Comparison of ENCODE assay signal across 8 mouse cellular contexts in the genomic region with DNA sequence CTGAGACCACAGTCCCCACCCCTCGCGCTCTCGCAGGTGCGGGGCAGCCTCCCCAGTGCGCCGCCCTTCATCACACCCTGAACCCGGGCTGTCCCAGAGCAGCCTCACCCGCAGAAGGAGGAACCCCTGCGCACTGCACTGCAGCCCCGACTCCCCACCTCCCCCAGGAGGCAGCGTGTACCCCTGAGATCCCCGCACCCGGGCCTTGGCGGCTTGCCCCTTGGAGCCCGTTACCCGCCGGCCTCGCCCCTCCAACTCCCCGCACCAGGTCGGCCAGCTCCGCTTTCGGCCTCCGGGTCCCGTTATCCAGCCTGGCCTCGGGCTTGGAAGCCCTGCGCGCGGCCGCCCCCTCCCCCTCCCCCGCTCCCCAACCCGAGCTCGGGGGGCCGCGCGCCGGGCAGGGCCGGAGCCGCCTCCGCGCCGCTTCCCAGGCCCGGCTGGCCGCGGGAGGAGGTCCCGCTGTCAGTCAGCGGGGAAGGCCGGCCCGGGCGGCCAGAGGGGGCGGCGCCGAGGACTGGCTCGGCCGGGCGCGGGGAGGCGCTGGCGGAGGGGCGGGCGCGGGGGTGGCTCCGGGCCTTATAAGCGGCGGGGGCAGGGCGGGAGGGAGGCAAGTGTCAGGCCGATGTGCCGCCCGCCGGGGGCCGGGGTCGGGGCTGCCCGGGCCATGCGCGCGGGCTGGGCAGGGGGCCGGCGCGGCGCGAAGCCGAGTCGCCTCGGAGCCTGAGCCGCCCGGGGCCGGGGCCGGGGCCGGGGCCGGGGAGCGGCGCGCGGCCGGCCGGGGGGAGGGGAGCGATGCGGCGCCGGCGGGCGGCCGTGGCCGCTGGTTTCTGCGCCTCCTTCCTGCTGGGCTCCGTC. TPM values are rescaled to one million over a fixed set of nuclear protein-coding genes. Genes with fewer than 3 reads are reported as not detected.
DNase-seq lines count a peak whose midpoint lies in the region; ATAC-seq and TF ChIP-seq lines count a peak whose summit lies in the region.

A gene (plus strand): TSS at position 619 of the 855 bp plus-strand sequence.

- ATAC-seq in intestine, embryonic 14.5 days (replicated peaks; ENCODE audit: low FRiP score, low TSS enrichment, low read depth) = peak; percentile 91
- ATAC-seq in megakaryocyte-erythroid progenitor cell, adult 5-6 weeks (replicated peaks; ENCODE audit: low FRiP score, low TSS enrichment, poor library complexity, severe bottlenecking) = 0 out of 2 replicates have a peak, but pooled peaks have one; percentile 49

- peak within 1 kb of the TSS; percentile 42 for H3K4me3 ChIP-seq in cortical plate, adult 2 months (ENCODE audit: insufficient read depth, low read length)
- H3K4me3 ChIP-seq in intestine, embryonic 14.5 days (ENCODE audit: low read depth, low read length) = peak within 1 kb of the TSS; percentile 89

- H3K9me3 ChIP-seq in intestine, embryonic 14.5 days (ENCODE audit: control insufficient read depth, low read length) = no peaks in the 10 kb centered on the region

- H3K27me3 ChIP-seq in intestine, embryonic 14.5 days (replicated peaks; ENCODE audit: control insufficient read depth, insufficient read depth, low read length) = no peaks in the 10 kb centered on the region

- TF ChIP-seq CTCF in cortical plate, adult 2 months (IDR thresholded peaks at IDR 0.05; ENCODE audit: extremely low read depth, insufficient read depth, low read length) = no peak

- DNase-seq in adrenal gland, adult 18-20 months (ENCODE audit: low spot score in 2 of 2) = peak; percentile 91 to 92
- peak; percentile 94 for DNase-seq in gastrocnemius, postnatal 25 days
- DNase-seq in intestine, embryonic 14.5 days (ENCODE audit: low spot score) = peak; percentile 89
- DNase-seq in left cerebral cortex, postnatal 25 days (ENCODE audit: low spot score in 2 of 2) = peak; percentile 70 to 78
- DNase-seq in right cerebral cortex, postnatal 36 days (ENCODE audit: low spot score in 2 of 2) = peak; percentile 38 to 60
- no peak for DNase-seq in c-Kit-positive CD71-positive TER-119-positive erythroid progenitor cells, embryonic 14.5 days (ENCODE audit: low spot score)

- peaks cover 7% of the 10 kb centered on the region for H3K4me1 ChIP-seq in cortical plate, adult 2 months (ENCODE audit: control insufficient read depth, insufficient read depth, low read length)
- peaks cover 47% of the 10 kb centered on the region for H3K4me1 ChIP-seq in intestine, embryonic 14.5 days (replicated peaks; ENCODE audit: control insufficient read depth, insufficient read depth, low read length)

- no peak within 1 kb of the TSS for H3K27ac ChIP-seq in cortical plate, adult 2 months (ENCODE audit: insufficient read depth, low read length)
- peak within 1 kb of the TSS; percentile 84 for H3K27ac ChIP-seq in intestine, embryonic 14.5 days (ENCODE audit: low read depth)

- 1% methylated on average over 40 of the region's 105 CpGs for whole genome bisulfite sequencing in intestine, embryonic 14.5 days

- H3K9ac ChIP-seq in intestine, embryonic 14.5 days (ENCODE audit: low read length) = peak within 1 kb of the TSS; percentile 98

- H3K36me3 ChIP-seq in intestine, embryonic 14.5 days (ENCODE audit: control insufficient read depth, insufficient read depth, low read length) = no peaks in the 10 kb centered on the region

- TF ChIP-seq POLR2A in cortical plate, adult 2 months (IDR thresholded peaks at IDR 0.05; ENCODE audit: extremely low read depth, insufficient read depth, low read length) = no peak

- intact Hi-C loops in left cerebral cortex, postnatal 25 days (cut with DNase I) = no loop called here

- peak within 1 kb of the TSS; percentile 89 for H3K4me2 ChIP-seq in intestine, embryonic 14.5 days (ENCODE audit: low read length)

RNA-seq across cellular contexts. Expression of the gene that starts here (rescaled TPM):
- 100 to 1,000 TPM in 1 of 2 experiments, 10 to 100 TPM in 1; 37.9 to 116 TPM for total RNA-seq in adrenal gland, adult 18-20 months (2021)
- 19.2 and 21.8 TPM in 2 replicates for polyA plus RNA-seq in cortical plate, adult 2 months (2012; rRNA removed)
- total RNA-seq in gastrocnemius, postnatal 25 days (2021) = 10 to 100 TPM; 51.3 to 98.7 TPM
- polyA plus RNA-seq in intestine, embryonic 14.5 days (2014; fragmentation: Nextera tagmentation; extraction: Ambion mirVana) = 33.3 and 44.2 TPM in 2 replicates
- 10 to 100 TPM; 14.0 to 14.4 TPM for total RNA-seq in left cerebral cortex, postnatal 25 days (2021)
- not detected in 2 replicates for total RNA-seq in megakaryocyte-erythroid progenitor cell, adult 5-6 weeks (2014; fragmentation: Nextera tagmentation)
- total RNA-seq in megakaryocyte-erythroid progenitor cell, adult 5-6 weeks (2017) = not detected in 2 replicates

Comparison
In these comparisons a context has a peak if more than half of its experiments do, and no peak if none do; other contexts are left out.
1. RNA of the gene that starts here (total RNA-seq): 37.9 to 116 TPM in adrenal gland, adult 18-20 months, 51.3 to 98.7 TPM in gastrocnemius, postnatal 25 days and 14.0 to 14.4 TPM in left cerebral cortex, postnatal 25 days; not detected in megakaryocyte-erythroid progenitor cell, adult 5-6 weeks; every median in the first group is over 10 times any median in the second.
2. Peak in ATAC-seq in megakaryocyte-erythroid progenitor cell, adult 5-6 weeks; RNA of the gene not detected or under 1 TPM.